Mouse (Mus musculus): ENCODE data around the gene Aen. TPM values are rescaled to one million over a fixed set of nuclear protein-coding genes. Genes with fewer than 3 reads are reported as not detected.

Aen gene
- polyA plus RNA-seq, 1 experiment from 2014 or later: 55.7 TPM

- no peak overlapping the region for H3K4me3 ChIP-seq (replicated peaks)
- H3K4me1 ChIP-seq: peaks cover 6% of the 10 kb centered on the region; the same call in 1 of the 2 replicates
- no peak overlapping the region for H3K4me2 ChIP-seq
- ATAC-seq (ENCODE audit: low FRiP score): no peak
- WGBS: 32% methylated on average over 11 of the region's 11 CpGs
- H3K9ac ChIP-seq (replicated peaks): no peak overlapping the region
- no peaks in the 10 kb centered on the region for H3K27me3 ChIP-seq (replicated peaks)
- H3K36me3 ChIP-seq: no peaks in the 10 kb centered on the region
- no peak overlapping the region for H3K27ac ChIP-seq (replicated peaks)
- H3K9me3 ChIP-seq (replicated peaks): no peaks in the 10 kb centered on the region
Observed at GRCm38 (mm10) chr7:78953886-78954572, 58.4 kb downstream of the Aen start.

GRCm38 (mm10) chr7:78954619-78955018, 59.0 kb downstream of the Aen start:
- no peak overlapping the region for H3K4me2 ChIP-seq
- H3K27me3 ChIP-seq (replicated peaks): no peaks in the 10 kb centered on the region
- 84% methylated on average over 6 of the region's 6 CpGs for WGBS

GRCm38 (mm10) chr7:78955086-78955485, 59.4 kb downstream of the Aen start:
- Histone ChIP-seq H3K27me3 (replicated peaks) (no peaks in the 10 kb centered on the region), H3K9me3 (replicated peaks) (no peaks in the 10 kb centered on the region), H3K36me3 (no peaks in the 10 kb centered on the region), H3K4me3 (replicated peaks) (no peak overlapping the region), H3K4me2 (no peak overlapping the region), H3K4me1 (peaks cover 6% of the 10 kb centered on the region; the same call in 1 of the 2 replicates), H3K9ac (replicated peaks) (no peak overlapping the region), H3K27ac (replicated peaks) (no peak overlapping the region)
- 82% methylated on average over 6 of the region's 6 CpGs for WGBS
- ATAC-seq (ENCODE audit: low FRiP score): peak; percentile 38; the same call in 1 of the 2 replicates

More at GRCm38 (mm10) chr7:78954619-78955018, 59.0 kb downstream of the Aen start:
- Histone ChIP-seq H3K4me1 (peaks cover 6% of the 10 kb centered on the region; the same call in 1 of the 2 replicates), H3K4me3 (replicated peaks) (no peak overlapping the region), H3K9ac (replicated peaks) (no peak overlapping the region), H3K36me3 (no peaks in the 10 kb centered on the region), H3K9me3 (replicated peaks) (no peaks in the 10 kb centered on the region), H3K27ac (replicated peaks) (no peak overlapping the region)
- ATAC-seq (ENCODE audit: low FRiP score): no peak

- Histone ChIP-seq H3K27ac (replicated peaks) (no peak overlapping the region), H3K9ac (replicated peaks) (no peak overlapping the region), H3K27me3 (replicated peaks) (no peaks in the 10 kb centered on the region), H3K4me2 (no peak overlapping the region), H3K36me3 (no peaks in the 10 kb centered on the region), H3K9me3 (replicated peaks) (no peaks in the 10 kb centered on the region), H3K4me1 (peaks cover 6% of the 10 kb centered on the region; the same call in 1 of the 2 replicates), H3K4me3 (replicated peaks) (no peak overlapping the region)
- WGBS: 74% methylated on average over 6 of the region's 6 CpGs
- ATAC-seq (ENCODE audit: low FRiP score): no peak
Observed at GRCm38 (mm10) chr7:78958499-78959073, 62.9 kb downstream of the Aen start.

Small RNA genes lying within 50 kb of the gene (microRNA-seq; reads per million reads assigned to microRNA genes)
- gene Mir7-2: 228 reads per million, percentile 65 among the genes with 10 or more reads in this experiment

Other genes with a start within 250 kb of the Aen start
- 22.5 and 27.3 TPM in 2 replicates for gene Ntrk3, start 157.8 kb upstream of the Aen start, polyA plus RNA-seq (2015; fragmentation: Nextera tagmentation; extraction: Ambion mirVana)
- gene Mrps11, start 112.7 kb upstream of the Aen start, polyA plus RNA-seq (2015; fragmentation: Nextera tagmentation; extraction: Ambion mirVana): 74.5 and 76.8 TPM in 2 replicates
- 60.2 and 60.5 TPM in 2 replicates for gene Mrpl46, start 112.3 kb upstream of the Aen start, polyA plus RNA-seq (2015; fragmentation: Nextera tagmentation; extraction: Ambion mirVana)
- gene Det1, start 48.6 kb upstream of the Aen start, polyA plus RNA-seq (2015; fragmentation: Nextera tagmentation; extraction: Ambion mirVana): 12.6 and 13.5 TPM in 2 replicates
- gene Isg20, start 17.6 kb downstream of the Aen start, polyA plus RNA-seq (2015; fragmentation: Nextera tagmentation; extraction: Ambion mirVana): 1.3 and 10.5 TPM in 2 replicates
- gene Acan, start 157.6 kb downstream of the Aen start, polyA plus RNA-seq (2015; fragmentation: Nextera tagmentation; extraction: Ambion mirVana): 1.6 and 2.6 TPM in 2 replicates
- 2.5 and 2.8 TPM in 2 replicates for gene Hapln3, start 235.2 kb downstream of the Aen start, polyA plus RNA-seq (2015; fragmentation: Nextera tagmentation; extraction: Ambion mirVana)